Mouse (Mus musculus) kidney, adult 2 months (tissue): ENCODE data around the gene Aldh1a7.

Experiments
- CTCF ChIP-seq: fragments of 200-500 bp; conservative IDR thresholded peaks from 2 replicates; pipeline ENCODE4 v1.5.1; 2011; ENCODE audit warnings: low read depth, mild to moderate bottlenecking, control low read depth, low read length, moderate library complexity, mixed read lengths; ENCODE audit not compliant: insufficient read depth, insufficient read length
- POLR2A ChIP-seq: fragments of 200-500 bp; IDR thresholded peaks from one replicate; pipeline ENCODE4 v1.6.1; 2011; ENCODE audit warnings: low read depth, low read length, control low read depth

DNA sequence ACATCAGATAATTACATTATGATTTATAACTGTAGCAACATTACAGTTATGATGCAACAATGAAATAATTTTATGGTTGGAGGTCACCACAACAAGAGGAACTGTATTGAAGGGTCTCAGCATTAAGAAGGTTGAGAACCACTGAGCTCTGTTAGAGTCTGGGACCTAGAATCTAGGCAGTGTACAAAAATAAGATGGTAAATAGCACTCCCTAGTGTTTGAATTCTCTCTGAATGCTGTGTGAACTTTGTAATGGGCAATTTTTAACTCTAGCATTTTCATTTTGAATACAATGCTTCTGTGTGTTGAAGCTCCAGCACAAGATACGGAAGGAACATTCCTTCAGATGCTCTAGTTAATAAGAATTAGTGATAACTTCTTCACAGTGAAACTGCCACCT is 916 bp upstream of the Aldh1a7 start:
- no peak for TF ChIP-seq POLR2A
- TF ChIP-seq CTCF, result no peak
